Mouse (Mus musculus): ENCODE results near the gene Tubb4b. TPM values are rescaled to one million over a fixed set of nuclear protein-coding genes. Genes with fewer than 3 reads are reported as not detected.

The Tubb4b gene
- total and polyA plus RNA-seq, 3 experiments: 183 to 1,037 (median 979) TPM

- 0 out of 4 replicates have a peak, but pooled peaks of 1 of the 2 experiments have one; percentile 8 for TF ChIP-seq EP300 (IDR thresholded peaks at IDR 0.05; ENCODE audit: low read depth in 1 of 2, low read length in 2 of 2)
- peak; percentile 82 for TF ChIP-seq MXI1 (IDR thresholded peaks at IDR 0.05; ENCODE audit: low read depth, low read length)
- no peak for TF ChIP-seq CHD1 (IDR thresholded peaks at IDR 0.05; ENCODE audit: low read depth, low read length)
- TF ChIP-seq ELF1 (IDR thresholded peaks at IDR 0.05; ENCODE audit: low read depth, low read length): peak; percentile 79
Observed at GRCm38 (mm10) chr2:25271827-25272511, 47.5 kb upstream of the Tubb4b start, which contains the start of the genes Ssna1 and Anapc2 (continued).

GRCm38 (mm10) chr2:25267746-25268309 is 43.3 kb upstream of the Tubb4b start:
- Histone ChIP-seq H3K4me3 (ENCODE audit: control insufficient read depth in 1 of 2, insufficient read depth in 1 of 2, low read depth in 2 of 2, low read length in 2 of 2) (no peak overlapping the region), H3K9me3 (replicated peaks; ENCODE audit: insufficient read depth, low read length) (no peaks in the 10 kb centered on the region), H3K27me3 (ENCODE audit: control insufficient read depth in 1 of 2, insufficient read depth in 2 of 2, low read length in 2 of 2) (no peaks in the 10 kb centered on the region), H3K79me2 (ENCODE audit: control insufficient read depth, insufficient read depth, low read length, poor library complexity) (peaks cover 72% of the 10 kb centered on the region), H3K27ac (ENCODE audit: control insufficient read depth, low read depth, low read length) (peak overlapping the region; percentile 29), H3K36me3 (ENCODE audit: control insufficient read depth in 1 of 2, insufficient read depth in 2 of 2, low read length in 2 of 2) (peaks cover 0 to 41% of the 10 kb centered on the region in 2 experiments; a peak in 3 of 4 replicates), H3K9ac (ENCODE audit: control insufficient read depth, low read depth, low read length, poor library complexity, severe bottlenecking) (no peak overlapping the region; the same call in 1 of the 2 replicates), H3K4me1 (ENCODE audit: control insufficient read depth in 1 of 2, insufficient read depth in 2 of 2, low read length in 2 of 2) (peaks cover 10 to 53% of the 10 kb centered on the region in 2 experiments)
- no peak for DNase-seq (ENCODE audit: low read depth, low spot score)
- TF ChIP-seq MYC (IDR thresholded peaks at IDR 0.05; ENCODE audit: low read depth, low read length): no peak
- TF ChIP-seq ETS1 (IDR thresholded peaks at IDR 0.05; ENCODE audit: low read depth, low read length): peak; percentile 53; the same call in 1 of the 2 replicates

DNA sequence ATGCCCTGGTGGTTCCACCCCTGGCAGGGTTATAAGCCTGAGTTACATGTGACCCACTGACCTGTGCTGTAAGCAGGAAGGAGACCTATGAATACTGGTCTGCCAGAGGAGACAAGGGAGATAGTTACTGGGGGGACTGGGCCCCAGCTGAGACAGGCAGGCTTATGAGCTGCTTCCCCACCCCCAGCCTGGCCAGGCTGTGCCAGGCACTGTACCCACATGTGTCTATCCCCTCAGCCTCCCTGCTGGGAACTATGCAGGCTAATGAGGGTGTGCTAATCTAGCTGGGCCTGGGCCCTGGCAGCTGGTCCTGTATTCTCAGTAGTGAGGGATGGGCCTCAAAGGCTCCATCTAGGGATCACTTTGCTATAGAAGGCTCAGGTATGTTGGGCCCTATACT is 42.7 kb upstream of the Tubb4b start:
- H3K27ac ChIP-seq (ENCODE audit: control insufficient read depth, low read depth, low read length): peak overlapping the region; percentile 70
- TF ChIP-seq POLR2A (IDR thresholded peaks at IDR 0.05; ENCODE audit: control insufficient read depth in 1 of 2, insufficient read depth in 1 of 2, low read depth in 1 of 2, low read length in 2 of 2, poor library complexity in 1 of 2) (0 out of 4 replicates have a peak, but pooled peaks of 1 of the 2 experiments have one; percentile 18), TAL1 (IDR thresholded peaks at IDR 0.05; ENCODE audit: low read length) (no peak)
- peak overlapping the region; percentile 66 for H3K9ac ChIP-seq (ENCODE audit: control insufficient read depth, low read depth, low read length, poor library complexity, severe bottlenecking)
- H3K79me2 ChIP-seq (ENCODE audit: control insufficient read depth, insufficient read depth, low read length, poor library complexity): peaks cover 70% of the 10 kb centered on the region
- no peaks in the 10 kb centered on the region for H3K27me3 ChIP-seq (ENCODE audit: control insufficient read depth in 1 of 2, insufficient read depth in 2 of 2, low read length in 2 of 2)
- peak; percentile 51 for DNase-seq (ENCODE audit: low read depth, low spot score)
- H3K4me3 ChIP-seq (ENCODE audit: control insufficient read depth in 1 of 2, insufficient read depth in 1 of 2, low read depth in 2 of 2, low read length in 2 of 2): peak overlapping the region; percentile 46 to 63
- peaks cover 10 to 53% of the 10 kb centered on the region in 2 experiments for H3K4me1 ChIP-seq (ENCODE audit: control insufficient read depth in 1 of 2, insufficient read depth in 2 of 2, low read length in 2 of 2)
- H3K36me3 ChIP-seq (ENCODE audit: control insufficient read depth in 1 of 2, insufficient read depth in 2 of 2, low read length in 2 of 2): peaks cover 0 to 41% of the 10 kb centered on the region in 2 experiments; a peak in 3 of 4 replicates
- H3K9me3 ChIP-seq (replicated peaks; ENCODE audit: insufficient read depth, low read length): no peaks in the 10 kb centered on the region

GRCm38 (mm10) chr2:25266720-25267119 is 42.2 kb upstream of the Tubb4b start:
- peak overlapping the region; percentile 70 for H3K27ac ChIP-seq (ENCODE audit: control insufficient read depth, low read depth, low read length)
- peaks cover 0 to 41% of the 10 kb centered on the region in 2 experiments; a peak in 3 of 4 replicates for H3K36me3 ChIP-seq (ENCODE audit: control insufficient read depth in 1 of 2, insufficient read depth in 2 of 2, low read length in 2 of 2)
- peak overlapping the region; percentile 66 for H3K9ac ChIP-seq (ENCODE audit: control insufficient read depth, low read depth, low read length, poor library complexity, severe bottlenecking)
- peaks cover 66% of the 10 kb centered on the region for H3K79me2 ChIP-seq (ENCODE audit: control insufficient read depth, insufficient read depth, low read length, poor library complexity)
- no peaks in the 10 kb centered on the region for H3K9me3 ChIP-seq (replicated peaks; ENCODE audit: insufficient read depth, low read length)
- no peaks in the 10 kb centered on the region for H3K27me3 ChIP-seq (ENCODE audit: control insufficient read depth in 1 of 2, insufficient read depth in 2 of 2, low read length in 2 of 2)
- peak overlapping the region; percentile 46 to 63 for H3K4me3 ChIP-seq (ENCODE audit: control insufficient read depth in 1 of 2, insufficient read depth in 1 of 2, low read depth in 2 of 2, low read length in 2 of 2)
- TF ChIP-seq USF2 (IDR thresholded peaks at IDR 0.05; ENCODE audit: borderline replicate concordance in 1 of 2, insufficient read depth in 1 of 2, low read depth in 1 of 2, low read length in 2 of 2): no peak
- no peak for TF ChIP-seq TBP (IDR thresholded peaks at IDR 0.05; ENCODE audit: low read depth, low read length)
- no peak for TF ChIP-seq MAFK (IDR thresholded peaks at IDR 0.05; ENCODE audit: borderline replicate concordance, low read depth, low read length)
- TF ChIP-seq USF1 (IDR thresholded peaks at IDR 0.05; ENCODE audit: low read depth, low read length): no peak
- peaks cover 10 to 53% of the 10 kb centered on the region in 2 experiments for H3K4me1 ChIP-seq (ENCODE audit: control insufficient read depth in 1 of 2, insufficient read depth in 2 of 2, low read length in 2 of 2)
- DNase-seq (ENCODE audit: low read depth, low spot score): peak; percentile 28
